Mouse (Mus musculus): ENCODE data around the gene Tmem246.
"Not testable (repeated sequence)": the region's sequence is repeated elsewhere in the genome, so short reads cannot be mapped to it uniquely, and the experiment has no call there.

The Tmem246 gene

DNA sequence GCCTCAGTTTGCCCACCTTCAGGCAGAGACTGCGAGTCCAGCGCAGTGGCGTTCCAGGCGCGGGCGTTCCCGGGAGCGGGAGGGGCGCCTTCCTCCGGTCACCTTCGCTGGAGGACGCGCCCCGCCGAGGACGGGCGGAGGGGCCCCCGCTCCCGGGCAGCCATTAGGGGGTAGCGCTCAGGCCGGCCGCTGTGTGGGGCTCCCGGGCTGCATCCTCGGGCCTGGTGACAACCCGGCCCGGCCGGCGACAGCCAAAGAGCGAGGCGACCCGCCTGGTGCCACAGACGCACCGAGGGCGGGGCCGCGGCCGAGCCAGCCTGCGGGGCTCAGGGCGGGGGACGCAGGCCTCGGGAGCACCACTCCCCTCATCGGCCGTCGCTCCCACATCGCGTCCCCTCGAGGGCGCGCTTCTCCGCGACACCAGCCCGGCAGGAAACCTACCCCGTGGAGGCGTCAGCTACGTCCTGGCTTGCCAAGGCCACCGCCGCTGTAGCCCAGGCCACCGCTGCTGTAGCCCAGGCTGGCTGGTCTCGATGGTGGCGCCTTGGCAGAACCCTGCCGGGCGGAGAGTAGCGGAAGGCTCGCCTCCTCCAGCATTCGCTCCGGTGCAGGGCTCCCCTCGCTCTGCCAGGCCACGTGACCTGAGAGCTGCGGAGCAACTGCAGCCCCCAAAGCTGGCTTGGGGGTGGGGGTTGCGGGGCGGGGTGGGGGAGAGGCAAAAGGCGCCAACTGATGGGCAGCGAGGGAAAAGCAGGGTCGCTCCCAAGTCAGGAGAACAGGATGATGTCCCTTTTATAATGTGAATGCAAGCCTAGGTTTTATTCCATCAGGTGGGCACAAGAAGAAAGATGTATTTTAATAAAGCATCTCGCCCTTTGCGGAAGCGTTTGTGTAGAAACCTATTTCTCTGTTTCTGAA lies at the start of gene Tmem246:
Gene Tmem246 (minus strand): TSS at position 694 of the 918 bp plus-strand sequence.
- ChIA-PET POLR2A (interaction anchor here in 3 of 4 experiments (0.5 to 1.3 kb wide), 5 partner anchors 27 to 1323 kb away, joined by 3 to 6 read pairs (median 3); partner anchors contain the start of genes Mrpl50 (in 2 of the 3) and Zfp189 (in 2 of the 3)), CTCF (interaction anchor here in 1 of 4 experiments (1.1 kb wide), 1 partner anchor 29 kb away, joined by 3 read pairs; no protein-coding TSS in a partner anchor)

DNA sequence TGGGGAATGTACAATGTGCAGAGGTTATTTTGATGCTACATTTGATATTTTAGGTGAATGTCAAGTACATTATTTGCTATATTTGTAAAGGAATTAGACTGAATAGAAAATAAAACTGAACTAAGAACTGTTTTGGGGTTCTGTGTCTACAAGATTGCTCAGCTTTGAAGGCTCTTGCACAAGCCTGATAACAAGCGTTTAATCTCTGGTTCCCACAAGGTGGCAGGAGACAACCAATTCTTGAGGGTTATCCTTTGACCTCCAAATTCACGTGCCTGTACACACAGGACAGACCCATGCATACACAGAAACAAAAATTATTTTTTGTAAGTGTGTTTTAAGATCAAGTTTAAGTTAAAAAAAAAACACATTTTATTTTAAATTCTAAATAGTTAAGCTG lies 42.2 kb upstream of the Tmem246 start:
- CTCF ChIA-PET, result no interaction called here

DNA sequence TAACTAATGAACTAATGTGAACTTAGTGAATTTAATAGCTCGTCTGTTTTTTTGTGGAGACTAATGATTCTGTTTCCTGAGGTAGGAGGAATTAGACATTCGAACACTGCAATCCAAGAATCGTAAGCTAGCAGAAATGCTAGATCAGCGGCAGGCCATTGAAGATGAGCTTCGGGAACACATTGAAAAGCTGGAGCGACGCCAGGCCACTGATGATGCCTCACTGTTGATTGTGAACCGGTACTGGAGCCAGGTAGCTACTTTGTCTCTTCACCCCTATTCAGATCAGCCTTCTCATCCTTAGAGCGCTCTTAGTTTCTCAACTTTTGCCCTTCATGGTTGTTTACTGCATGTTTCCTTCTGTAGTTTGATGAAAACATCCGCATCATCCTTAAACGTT lies 40.1 kb upstream of the Tmem246 start:
- ChIA-PET POLR2A (interaction anchor here in 2 of 4 experiments (0.6 to 2.8 kb wide), 8 partner anchors 8 to 352 kb away, joined by 3 to 13 read pairs (median 3); no protein-coding TSS in a partner anchor), CTCF (interaction anchor here in 2 of 4 experiments (0.6 to 1.1 kb wide), 4 partner anchors 9 to 71 kb away, joined by 3 read pairs; no protein-coding TSS in a partner anchor)

More for the DNA sequence above, 42.2 kb upstream of the Tmem246 start:
- POLR2A ChIA-PET, result interaction anchor here in 2 of 4 experiments (1.2 to 1.3 kb wide), 2 partner anchors 23 to 34 kb away, joined by 3 read pairs; no protein-coding TSS in a partner anchor

DNA sequence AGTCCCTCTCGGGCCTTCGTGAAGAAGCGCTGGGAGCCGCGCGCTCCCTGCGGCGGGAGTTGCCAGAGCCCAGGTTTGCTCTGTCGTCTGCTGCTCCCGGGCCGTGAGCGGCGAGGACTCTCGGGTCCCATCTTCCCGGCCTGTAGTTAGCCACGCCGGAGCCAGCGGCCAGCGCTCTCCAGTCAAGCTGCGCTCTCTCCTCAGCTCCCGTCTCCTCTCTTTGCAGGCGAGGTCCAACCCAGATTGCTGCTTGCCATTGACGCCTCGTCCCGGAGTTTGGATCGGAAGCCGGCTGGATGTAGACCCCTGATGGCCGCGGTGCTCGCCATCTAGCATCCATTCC lies 34.4 kb upstream of the Tmem246 start:
- ChIA-PET CTCF (no interaction called here), POLR2A (interaction anchor here in 3 of 4 experiments (0.5 to 4.0 kb wide), 23 partner anchors 10 to 1352 kb away, joined by 3 to 29 read pairs (median 3); partner anchors contain the start of genes Mrpl50 (in 3 of the 3), Zfp189 (in 3 of the 3), Erp44 (in 1 of the 3) and Invs (in 1 of the 3))

DNA sequence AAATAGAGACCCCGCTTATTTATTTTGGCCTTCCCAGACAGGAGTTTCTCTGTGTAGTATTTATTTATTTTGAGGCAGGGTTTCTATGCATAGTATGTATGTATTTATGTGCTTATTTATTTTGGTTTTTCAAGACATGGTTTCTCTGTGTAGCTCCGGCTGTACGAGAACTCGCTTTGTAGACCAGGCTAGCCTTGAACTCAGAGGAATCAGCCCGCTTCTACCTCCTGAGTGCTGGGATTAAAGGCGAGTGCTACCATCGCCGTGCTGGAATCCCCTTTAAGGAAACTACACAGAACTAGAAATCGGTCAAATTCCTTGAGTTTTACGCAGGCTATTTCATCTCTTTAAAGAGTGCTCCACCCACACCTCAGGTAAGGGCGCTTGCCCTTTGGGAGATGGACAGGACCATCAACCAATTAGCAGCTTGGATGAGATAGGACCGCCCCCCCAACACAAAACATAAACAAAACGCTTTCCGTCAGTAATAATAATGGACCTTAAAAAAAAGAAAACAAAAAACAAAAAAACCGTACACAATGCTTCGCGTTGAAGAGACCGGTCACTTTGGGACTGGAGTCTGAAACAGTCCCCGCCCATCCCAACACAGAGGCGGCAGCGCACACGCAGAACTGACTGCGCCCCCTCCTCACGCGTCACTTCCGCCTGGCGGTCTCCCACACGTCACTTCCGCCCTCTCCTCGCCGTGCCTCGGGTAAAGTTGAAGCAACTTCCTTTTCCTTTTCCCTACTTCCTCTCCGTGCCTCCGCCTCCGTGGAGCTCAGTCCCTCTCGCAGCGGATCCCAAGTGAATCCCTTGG lies 33.9 kb upstream of the Tmem246 start, which contains the start of gene Rnf20:
Gene Rnf20 (plus strand): TSS at position 688 of the 820 bp plus-strand sequence.
- ChIA-PET POLR2A (interaction anchor here in 3 of 4 experiments (0.6 to 4.0 kb wide), 25 partner anchors 11 to 1352 kb away, joined by 3 to 29 read pairs (median 4); partner anchors contain the start of genes Mrpl50 (in 3 of the 3), Zfp189 (in 3 of the 3), Erp44 (in 1 of the 3) and Invs (in 1 of the 3)), CTCF (interaction anchor here in 1 of 4 experiments (0.7 kb wide), 1 partner anchor 840 kb away, joined by 3 read pairs; no protein-coding TSS in a partner anchor)

DNA sequence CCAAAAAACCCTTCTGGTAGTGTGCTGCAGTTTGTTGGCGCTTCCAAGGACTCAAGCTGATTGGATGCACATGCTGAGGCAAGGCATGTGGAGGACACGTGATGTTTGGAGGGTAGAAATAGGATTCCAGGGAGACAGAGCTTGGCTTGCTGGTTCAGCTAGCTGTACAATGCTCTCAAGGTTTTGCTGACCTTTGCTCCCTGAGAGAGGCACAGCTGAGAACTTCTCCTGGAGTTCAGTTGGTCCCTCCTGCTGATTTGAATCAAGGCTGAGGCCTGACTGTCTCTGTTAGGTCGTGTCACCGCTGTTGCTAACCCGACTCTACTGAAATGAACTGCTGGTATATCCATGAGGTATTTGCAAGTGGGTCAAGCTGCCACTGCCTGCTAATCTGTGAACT lies 31.3 kb upstream of the Tmem246 start:
- ChIA-PET CTCF (interaction anchor here in 1 of 4 experiments (0.9 to 3.7 kb wide), 2 partner anchors 9 to 61 kb away, joined by 3 to 20 read pairs; no protein-coding TSS in a partner anchor), POLR2A (no interaction called here)

DNA sequence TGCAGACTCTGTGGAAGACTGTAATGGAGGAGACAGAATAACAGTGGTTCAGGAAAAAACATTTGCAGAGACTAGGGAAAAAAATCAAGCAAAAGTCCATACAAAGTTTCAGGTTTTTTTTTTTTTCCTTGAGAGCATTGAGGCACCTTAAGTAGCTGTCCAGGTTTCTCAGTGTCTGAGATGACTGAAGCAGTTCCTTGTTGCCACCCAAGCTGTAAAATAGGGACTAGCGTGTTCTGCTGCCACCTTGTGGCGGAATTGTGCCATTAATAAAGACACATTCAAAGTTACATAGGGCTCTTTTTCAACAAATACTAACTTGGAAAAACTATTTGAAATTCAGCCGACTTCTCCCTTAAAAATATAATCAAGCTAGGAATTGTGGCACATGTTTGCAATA lies 29.3 kb upstream of the Tmem246 start:
- POLR2A ChIA-PET, result interaction anchor here in 1 of 4 experiments (1.0 kb wide), 1 partner anchor 11 kb away, joined by 4 read pairs; no protein-coding TSS in a partner anchor
- CTCF ChIA-PET, result interaction anchor here (0.6 to 3.7 kb wide), 18 partner anchors 8 to 1369 kb away, joined by 3 to 20 read pairs (median 4); partner anchors contain the start of genes Mrpl50 (in 1 of the 4), Tmem246 (in 1 of the 4) and Zfp189 (in 1 of the 4)

DNA sequence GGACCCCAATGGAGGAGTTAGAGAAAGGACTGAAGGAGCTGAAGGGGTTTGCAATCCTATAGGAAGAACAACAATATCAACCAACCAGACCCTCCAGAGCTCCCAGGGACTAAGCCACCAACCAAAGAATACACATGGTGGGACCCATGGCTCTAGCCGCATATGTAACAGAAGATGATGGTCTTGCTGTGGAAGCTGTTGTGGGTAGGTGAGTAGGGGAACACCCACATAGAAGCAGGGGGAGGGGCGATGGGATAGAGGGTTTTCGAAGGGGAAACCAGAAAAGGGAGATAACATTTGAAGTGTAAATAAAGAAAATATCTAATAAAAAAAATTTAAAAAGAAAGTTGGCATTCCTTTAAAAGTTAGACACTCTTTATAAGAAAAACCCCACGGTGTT lies 27.3 kb upstream of the Tmem246 start:
- CTCF ChIA-PET, result interaction anchor here in 2 of 4 experiments (0.7 to 3.7 kb wide), 2 partner anchors 57 to 1737 kb away, joined by 3 to 20 read pairs; no protein-coding TSS in a partner anchor

DNA sequence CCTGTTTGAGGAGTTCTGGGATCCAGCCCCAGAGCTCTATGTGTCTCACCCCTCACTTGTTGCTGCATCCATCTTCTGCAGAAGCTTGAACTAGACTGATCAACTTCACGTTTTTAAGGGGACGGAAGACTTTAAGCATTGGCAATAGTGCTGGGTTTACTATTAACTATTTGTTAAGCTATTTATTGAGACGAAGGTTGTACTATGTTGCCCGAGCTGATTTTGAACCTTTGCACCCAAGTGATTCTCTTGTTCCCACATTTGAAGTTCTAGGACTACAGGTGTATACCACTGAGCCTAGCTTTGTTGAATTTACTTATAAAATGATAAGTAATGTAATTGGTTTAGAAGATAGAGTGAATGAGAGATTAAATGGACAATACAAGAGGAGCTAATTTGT lies 26.2 kb upstream of the Tmem246 start:
- ChIA-PET POLR2A (interaction anchor here in 1 of 4 experiments (0.6 to 0.8 kb wide), 3 partner anchors 12 to 142 kb away, joined by 3 to 5 read pairs (median 3); partner anchors contain the start of gene Tmem246), CTCF (no interaction called here)

More for the DNA sequence above, 27.3 kb upstream of the Tmem246 start:
- POLR2A ChIA-PET, result interaction anchor here in 1 of 4 experiments (1.0 kb wide), 1 partner anchor 37 kb away, joined by 3 read pairs; no protein-coding TSS in a partner anchor

DNA sequence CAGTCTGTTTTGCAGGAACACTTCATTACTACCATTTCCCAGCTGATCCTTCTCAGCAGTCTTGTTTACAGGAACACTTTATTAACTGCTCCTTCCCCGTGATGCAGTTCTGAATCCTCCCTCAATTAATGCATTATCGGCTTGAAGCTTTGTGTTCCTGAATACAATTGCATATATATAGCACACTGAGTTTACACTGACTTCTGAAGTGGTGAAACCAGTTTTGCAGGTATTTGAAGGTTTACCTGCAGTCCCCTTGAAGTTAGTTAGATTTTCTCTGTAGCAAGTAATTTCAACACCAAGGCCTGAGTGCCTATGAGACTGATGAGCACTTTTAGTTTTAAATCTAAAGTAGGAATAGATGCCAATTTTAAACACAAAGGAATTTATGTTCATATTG lies 24.6 kb upstream of the Tmem246 start:
- CTCF ChIA-PET, result no interaction called here
- POLR2A ChIA-PET, result no interaction called here

DNA sequence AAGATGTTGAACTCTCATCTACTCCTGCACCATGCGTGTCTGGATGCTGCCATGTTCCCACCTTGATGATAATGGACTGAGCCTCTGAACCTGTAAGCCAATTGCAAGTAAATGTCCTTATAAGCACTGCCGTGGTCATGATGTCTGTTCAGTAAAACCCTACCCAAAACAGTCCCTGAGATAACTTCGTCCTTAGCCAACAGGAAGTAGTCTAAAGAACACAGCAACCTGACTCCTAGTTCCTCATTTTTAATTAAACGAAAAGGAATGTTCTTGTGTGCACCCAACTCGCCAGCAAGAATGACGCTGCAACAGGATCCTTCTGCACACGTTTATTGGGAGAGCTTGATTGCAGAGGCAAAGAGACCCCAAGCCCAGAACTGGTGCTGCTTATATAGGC lies 22.2 kb upstream of the Tmem246 start:
- CTCF ChIA-PET, POLR2A ChIA-PET: not testable (repeated sequence)

DNA sequence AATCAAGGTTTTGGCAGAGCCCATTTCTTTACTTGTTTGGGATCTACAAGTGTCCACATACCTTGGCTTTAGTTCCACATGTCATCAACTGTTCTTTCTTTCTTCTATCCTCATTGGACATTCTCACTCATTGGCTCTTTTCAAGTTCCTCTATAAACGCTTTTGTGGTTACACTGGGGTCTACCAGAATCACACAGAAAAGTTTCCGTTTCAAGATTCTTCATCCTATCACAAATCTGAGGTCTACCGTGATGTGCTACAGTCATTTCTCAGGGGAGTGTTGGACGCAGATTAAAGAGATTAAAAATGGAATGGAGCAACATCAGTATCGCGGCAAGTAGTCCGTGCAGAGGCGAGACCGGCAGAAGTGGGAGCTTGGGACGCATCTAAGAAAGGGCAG lies 19.2 kb upstream of the Tmem246 start:
- CTCF ChIA-PET, result no interaction called here

DNA sequence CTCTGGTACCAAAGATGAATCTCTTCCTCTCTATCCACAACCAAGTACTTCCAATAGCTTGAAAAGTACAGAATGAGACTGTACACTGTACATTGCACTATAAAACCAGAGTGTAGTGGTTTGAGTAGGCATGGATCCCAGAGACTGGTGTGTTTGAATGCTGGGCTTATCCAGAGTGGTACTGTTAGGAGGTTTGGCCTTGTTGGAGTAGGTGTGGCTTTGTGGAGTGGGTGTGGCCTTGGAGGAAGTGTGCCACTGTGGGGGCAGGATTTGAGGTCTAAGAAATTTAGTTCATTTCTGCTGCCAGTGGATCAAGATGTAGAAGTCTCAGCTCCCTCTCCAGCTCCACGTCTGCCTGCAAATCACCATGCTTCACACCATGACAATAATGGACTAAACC lies 7.8 kb upstream of the Tmem246 start:
- ChIA-PET CTCF (no interaction called here), POLR2A (interaction anchor here in 1 of 4 experiments (0.6 kb wide), 1 partner anchor 35 kb away, joined by 3 read pairs; no protein-coding TSS in a partner anchor)

More for the DNA sequence above, 19.2 kb upstream of the Tmem246 start:
- POLR2A ChIA-PET, result no interaction called here

DNA sequence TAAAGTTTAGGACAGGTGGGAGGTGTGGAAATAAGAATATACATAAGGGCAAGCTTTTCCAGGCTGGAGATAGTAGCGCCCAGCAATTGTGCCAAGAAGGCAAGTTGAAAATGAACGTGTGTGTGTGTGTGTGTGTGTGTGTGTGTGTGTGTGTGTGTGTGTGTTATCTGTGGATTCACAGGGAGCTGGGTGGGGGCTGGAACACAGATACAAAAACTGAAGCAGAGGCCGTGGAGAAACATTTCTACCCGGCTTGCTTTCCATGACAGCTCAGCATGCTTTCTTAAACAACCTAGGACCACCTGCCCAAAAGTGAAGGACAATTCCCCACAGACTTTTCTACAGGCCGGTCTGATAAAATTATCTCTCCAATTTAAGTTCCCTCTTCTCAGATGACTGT lies 6.9 kb upstream of the Tmem246 start:
- CTCF ChIA-PET, result no interaction called here
- POLR2A ChIA-PET, result interaction anchor here in 1 of 4 experiments (1.5 kb wide), 1 partner anchor 26 kb away, joined by 4 read pairs; no protein-coding TSS in a partner anchor

DNA sequence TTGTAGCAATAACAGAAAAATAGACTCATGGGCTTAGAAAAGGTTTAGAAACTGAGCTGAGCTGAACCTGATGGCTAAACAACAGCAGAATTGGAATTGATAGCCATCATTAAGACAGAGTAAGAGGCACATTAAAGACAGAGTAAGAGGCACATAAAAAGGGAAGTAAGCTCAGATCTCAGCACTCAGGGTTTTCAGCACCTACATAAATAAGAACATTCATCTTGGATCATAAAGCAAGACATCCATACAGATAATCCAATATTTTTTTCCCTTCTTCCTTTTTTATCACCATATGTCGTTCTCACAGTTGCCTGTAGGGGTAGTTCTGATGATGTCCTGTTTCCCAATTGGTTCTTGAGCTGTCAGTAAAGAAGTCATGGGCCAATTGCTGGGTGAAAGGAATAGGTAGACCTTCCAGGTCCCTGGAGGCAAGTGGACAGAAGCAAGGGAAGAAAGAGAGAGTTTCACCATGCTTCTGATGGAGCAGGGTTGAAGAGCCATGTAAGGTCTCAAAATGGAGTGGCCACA lies 6.4 kb upstream of the Tmem246 start:
- CTCF ChIA-PET, result no interaction called here
- POLR2A ChIA-PET, result interaction anchor here in 1 of 4 experiments (1.5 kb wide), 1 partner anchor 27 kb away, joined by 4 read pairs; no protein-coding TSS in a partner anchor

DNA sequence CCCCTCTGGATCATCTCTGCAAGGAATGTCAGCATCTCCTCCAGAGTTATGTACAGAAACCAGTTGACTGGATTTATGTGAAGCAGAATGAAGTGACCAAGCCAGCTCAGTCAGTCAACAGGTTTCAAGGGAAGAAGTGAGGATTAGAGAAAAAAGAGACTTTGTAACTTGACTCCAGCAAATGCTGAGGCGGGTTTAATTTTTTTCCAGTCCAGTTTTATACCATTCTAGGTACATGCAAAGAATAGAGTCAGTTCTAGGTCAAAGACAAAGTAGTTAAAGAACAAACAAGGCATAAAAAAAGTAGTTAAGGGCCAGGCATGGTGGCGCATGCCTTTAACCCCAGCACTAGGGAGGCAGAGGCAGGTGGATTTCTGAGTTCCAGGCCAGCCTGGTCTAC lies 5.5 kb upstream of the Tmem246 start:
- CTCF ChIA-PET, result no interaction called here
- POLR2A ChIA-PET, result no interaction called here

DNA sequence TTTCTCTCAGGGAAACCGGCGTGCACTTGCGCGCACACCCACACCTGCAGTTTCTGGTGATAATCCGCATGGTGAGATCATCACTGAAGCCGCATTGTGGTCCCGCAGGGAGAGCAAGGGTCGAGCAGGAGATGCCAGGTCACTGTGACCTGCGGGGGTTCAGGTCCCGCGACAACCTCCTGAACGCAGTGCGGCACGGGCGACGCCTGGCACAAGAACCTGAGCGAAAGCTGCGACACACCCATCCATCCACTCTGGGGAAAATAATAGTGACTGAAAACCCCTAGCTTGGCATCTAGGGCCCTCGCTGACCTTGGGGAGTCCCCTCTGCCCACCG lies 862 bp downstream of the Tmem246 start:
- CTCF ChIA-PET, result interaction anchor here in 1 of 4 experiments (1.1 kb wide), 1 partner anchor 30 kb away, joined by 3 read pairs; no protein-coding TSS in a partner anchor

DNA sequence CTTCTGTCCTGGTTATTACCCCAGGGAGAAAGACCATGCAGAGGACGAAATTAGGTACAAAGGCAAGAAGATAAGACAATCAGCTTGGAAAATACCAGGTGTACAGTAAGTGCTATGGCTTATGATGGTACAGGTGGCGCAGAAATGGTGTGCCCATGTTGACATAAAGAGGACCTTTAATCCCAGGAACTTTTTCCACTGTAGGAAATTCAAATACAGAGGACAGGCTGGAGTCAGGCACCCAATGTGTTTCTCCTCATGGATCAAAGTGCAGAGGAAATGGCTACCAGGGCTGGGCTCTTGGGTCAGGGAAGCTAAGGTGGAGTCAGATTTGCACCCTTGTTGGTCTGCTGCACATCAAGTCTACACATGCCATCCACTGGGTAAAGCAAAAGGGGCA lies 7.5 kb downstream of the Tmem246 start:
- CTCF ChIA-PET, result interaction anchor here in 1 of 4 experiments (0.5 to 0.7 kb wide), 2 partner anchors 71 to 467 kb away, joined by 4 to 15 read pairs; no protein-coding TSS in a partner anchor
- POLR2A ChIA-PET, result interaction anchor here in 1 of 4 experiments (1.1 kb wide), 1 partner anchor 69 kb away, joined by 3 read pairs; the partner anchor contains the start of genes Mrpl50 and Zfp189

More for the DNA sequence above, 862 bp downstream of the Tmem246 start:
- POLR2A ChIA-PET, result interaction anchor here in 2 of 4 experiments (0.5 to 1.3 kb wide), 4 partner anchors 28 to 76 kb away, joined by 3 to 6 read pairs (median 4); partner anchors contain the start of genes Mrpl50 (in 2 of the 2) and Zfp189 (in 2 of the 2)
